Mouse (Mus musculus): ENCODE results near the gene Ttc41. TPM values are rescaled to one million over a fixed set of nuclear protein-coding genes. Genes with fewer than 3 reads are reported as not detected.

The Ttc41 gene
- polyA plus RNA-seq, 1 experiment from 2014 or later, result 1.5 TPM

Small RNA genes lying within 50 kb of the gene (microRNA-seq; reads per million reads assigned to microRNA genes)
- 2.1 reads per million, percentile 7 among the genes with 10 or more reads in this experiment for gene Gm25745

Other genes with a start within 250 kb of the Ttc41 start
- 7.4 and 9.4 TPM in 2 replicates for gene Syn3, start 206.9 kb upstream of the Ttc41 start, polyA plus RNA-seq (2015; fragmentation: Nextera tagmentation; extraction: Ambion mirVana)
- 761 and 786 TPM in 2 replicates for gene Hsp90b1, start 302 bp upstream of the Ttc41 start, polyA plus RNA-seq (2015; fragmentation: Nextera tagmentation; extraction: Ambion mirVana)
- not detected in 2 replicates for gene Gm49358, start 58.2 kb downstream of the Ttc41 start, polyA plus RNA-seq (2015; fragmentation: Nextera tagmentation; extraction: Ambion mirVana)
- gene Nt5dc3, start 73.2 kb downstream of the Ttc41 start, polyA plus RNA-seq (2015; fragmentation: Nextera tagmentation; extraction: Ambion mirVana), result 1.4 and 1.7 TPM in 2 replicates